Mouse (Mus musculus): Measurements from ENCODE around the gene Snip1.

- no peak for TF ChIP-seq CTCF (conservative IDR thresholded peaks at IDR 0.05 in 1 of 2, IDR thresholded peaks at IDR 0.05 in 1 of 2; ENCODE audit: low read depth in 2 of 2, low read length in 2 of 2)
- TF ChIP-seq EP300 (IDR thresholded peaks at IDR 0.05; ENCODE audit: low read length), result no peak
- TF ChIP-seq CHD2 (IDR thresholded peaks at IDR 0.05; ENCODE audit: low read length), result no peak
- TF ChIP-seq USF1 (IDR thresholded peaks at IDR 0.05; ENCODE audit: low read depth, low read length), result no peak
- TF ChIP-seq MEF2A (IDR thresholded peaks at IDR 0.05; ENCODE audit: borderline replicate concordance, low read depth, low read length), result no peak
- TF ChIP-seq MYC (IDR thresholded peaks at IDR 0.05; ENCODE audit: low read depth, low read length), result no peak
- no peak for TF ChIP-seq POLR2A (IDR thresholded peaks at IDR 0.05; ENCODE audit: low read depth, low read length)
- TF ChIP-seq ZC3H11A (IDR thresholded peaks at IDR 0.05; ENCODE audit: low read depth, low read length), result no peak
These were observed 29.6 kb downstream of the Snip1 start for GRCm38 (mm10) chr4:125096066-125096465.

Measured in CH12.LX (cell line).